Mouse (Mus musculus) frontal cortex, postnatal 10 days (tissue): ENCODE measurements at regions not wholly inside any gene's neighbourhood (a gene's known extent, or its start where the extent isn't known, plus 50 kb on each side); places are given as distances from the start of the nearest gene placed in this dataset.

Source experiments
- DNase-seq, 2 experiments: peaks; one replicate each; pipeline ENCODE4 v3.0.0; 2022; ENCODE audit warnings: low spot score in 2 of 2, mixed read lengths in 1 of 2

GRCm38 (mm10) chr14:16927136-16927535 lies 108.2 kb upstream of the Rarb start:
- DNase-seq: no peak

- no peak for DNase-seq
Measured at GRCm38 (mm10) chr14:16901534-16902147, 82.7 kb upstream of the Rarb start.

- DNase-seq: no peak
Measured at GRCm38 (mm10) chr14:16897747-16898544, 79.0 kb upstream of the Rarb start.

GRCm38 (mm10) chr14:16896974-16897373 lies 78.0 kb upstream of the Rarb start:
- no peak for DNase-seq

- no peak for DNase-seq
Measured at GRCm38 (mm10) chr14:16881249-16881648, 62.3 kb upstream of the Rarb start.

- DNase-seq: no peak
Measured at GRCm38 (mm10) chr14:16869221-16869620, 50.3 kb upstream of the Rarb start.
